Mouse (Mus musculus) liver, postnatal 0 days (tissue): ENCODE measurements around the gene Cdc42ep4.

Source experiments
- CTCF ChIP-seq: sonication (generic); IDR thresholded peaks from 2 replicates; pipeline ENCODE4 v1.5.1; 2016; ENCODE audit warnings: antibody characterized with exemption, low read depth
- EP300 ChIP-seq: IDR thresholded peaks from 2 replicates; pipeline ENCODE4 v1.6.1; 2016; ENCODE audit warnings: antibody characterized with exemption, low read depth, mild to moderate bottlenecking

GRCm38 (mm10) chr11:113745961-113746360, 5.7 kb downstream of the Cdc42ep4 start:
- TF ChIP-seq CTCF (no peak), EP300 (no peak)
